Mouse (Mus musculus): ENCODE data around the gene Phf19. TPM values are rescaled to one million over a fixed set of nuclear protein-coding genes. Genes with fewer than 3 reads are reported as not detected.

Phf19 gene
- polyA plus RNA-seq, 1 experiment from 2014 or later, result 3.1 TPM

GRCm38 (mm10) chr2:34953547-34954116, 39.8 kb upstream of the Phf19 start:
- no peak overlapping the region for H3K4me3 ChIP-seq
- H3K36me3 ChIP-seq, result no peaks in the 10 kb centered on the region
- H3K27me3 ChIP-seq (replicated peaks), result no peaks in the 10 kb centered on the region; the same call in 1 of the 2 replicates
- no peaks in the 10 kb centered on the region for H3K9me3 ChIP-seq (replicated peaks)
- H3K9ac ChIP-seq, result no peak overlapping the region
- no peaks in the 10 kb centered on the region for H3K4me1 ChIP-seq
- no peak overlapping the region for H3K27ac ChIP-seq
- no peak overlapping the region for H3K4me2 ChIP-seq
- ATAC-seq, result no peak
- 42% methylated on average over 2 of the region's 2 CpGs for WGBS (ENCODE audit: insufficient replicate concordance)

DNA sequence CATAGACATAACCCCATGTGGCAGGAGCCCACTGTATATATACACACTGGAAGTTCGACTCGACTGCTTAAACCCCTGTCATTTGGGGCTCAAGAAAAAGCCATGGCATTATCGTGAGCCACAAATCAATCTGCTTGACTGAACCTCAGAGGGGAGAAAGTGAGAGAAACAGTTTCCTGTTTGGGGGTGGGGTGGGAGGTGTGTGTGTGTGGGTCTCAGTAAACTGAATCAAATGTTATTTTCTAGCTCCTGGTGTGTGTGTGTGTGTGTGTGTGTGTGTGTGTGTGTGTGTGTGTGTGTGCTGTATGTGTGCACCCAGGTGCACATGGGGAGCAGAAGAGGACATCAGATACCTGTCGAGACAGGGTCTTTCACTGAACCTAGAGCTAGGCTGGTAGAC, 39.2 kb upstream of the Phf19 start:
- no peaks in the 10 kb centered on the region; the same call in 1 of the 2 replicates for H3K27me3 ChIP-seq (replicated peaks)
- H3K4me2 ChIP-seq, result no peak overlapping the region
- no peak overlapping the region for H3K4me3 ChIP-seq
- 39% methylated on average over 4 of the region's 4 CpGs for WGBS (ENCODE audit: insufficient replicate concordance)
- H3K9me3 ChIP-seq (replicated peaks), result no peaks in the 10 kb centered on the region
- no peaks in the 10 kb centered on the region for H3K36me3 ChIP-seq
- no peaks in the 10 kb centered on the region for H3K4me1 ChIP-seq
- no peak for ATAC-seq
- H3K27ac ChIP-seq, result no peak overlapping the region
- H3K9ac ChIP-seq, result no peak overlapping the region

GRCm38 (mm10) chr2:34951469-34951868, 37.6 kb upstream of the Phf19 start:
- H3K4me2 ChIP-seq, result no peak overlapping the region
- no peaks in the 10 kb centered on the region for H3K9me3 ChIP-seq (replicated peaks)
- ATAC-seq, result no peak
- H3K36me3 ChIP-seq, result no peaks in the 10 kb centered on the region
- H3K4me1 ChIP-seq, result no peaks in the 10 kb centered on the region
- no peak overlapping the region for H3K27ac ChIP-seq
- no peak overlapping the region for H3K9ac ChIP-seq
- no peak overlapping the region for H3K4me3 ChIP-seq
- no peaks in the 10 kb centered on the region; the same call in 1 of the 2 replicates for H3K27me3 ChIP-seq (replicated peaks)

- H3K9me3 ChIP-seq (replicated peaks), result no peaks in the 10 kb centered on the region
- no peak overlapping the region for H3K27ac ChIP-seq
- no peak overlapping the region for H3K4me2 ChIP-seq
- ATAC-seq, result no peak
- WGBS (ENCODE audit: insufficient replicate concordance), result 25% methylated on average over 2 of the region's 2 CpGs
- H3K4me3 ChIP-seq, result no peak overlapping the region
- H3K27me3 ChIP-seq (replicated peaks), result no peaks in the 10 kb centered on the region
- H3K36me3 ChIP-seq, result no peaks in the 10 kb centered on the region
- no peaks in the 10 kb centered on the region for H3K4me1 ChIP-seq
- no peak overlapping the region for H3K9ac ChIP-seq
Observed at GRCm38 (mm10) chr2:34948622-34949021, 34.8 kb upstream of the Phf19 start.

DNA sequence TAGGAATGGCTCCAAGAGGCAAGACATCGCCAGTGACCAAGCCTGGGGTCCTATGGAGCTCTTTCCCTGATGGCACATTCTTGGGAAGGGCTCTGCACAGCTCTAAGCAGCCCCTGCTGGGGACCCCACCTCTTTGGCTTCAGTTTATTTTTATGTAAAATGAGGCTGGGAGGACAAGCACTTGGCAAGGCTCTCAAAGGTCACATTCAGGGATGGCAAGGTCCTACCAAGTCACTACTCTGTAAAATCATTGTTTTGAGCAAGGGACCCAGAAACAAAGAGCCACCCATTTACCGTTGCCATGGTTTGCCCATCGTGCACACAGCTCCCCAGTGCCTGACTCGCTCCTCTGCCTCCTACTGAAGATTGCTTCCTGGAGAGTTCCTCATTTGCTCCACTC, 32.2 kb upstream of the Phf19 start:
- Histone ChIP-seq H3K27ac (no peak overlapping the region), H3K4me2 (no peak overlapping the region), H3K9ac (no peak overlapping the region), H3K4me1 (no peaks in the 10 kb centered on the region), H3K4me3 (no peak overlapping the region), H3K9me3 (replicated peaks) (no peaks in the 10 kb centered on the region), H3K36me3 (no peaks in the 10 kb centered on the region), H3K27me3 (replicated peaks) (peaks cover 6% of the 10 kb centered on the region)
- WGBS (ENCODE audit: insufficient replicate concordance), result 40% methylated on average over 4 of the region's 4 CpGs
- ATAC-seq, result no peak

- H3K27me3 ChIP-seq (replicated peaks), result peaks cover 8% of the 10 kb centered on the region
- no peaks in the 10 kb centered on the region for H3K36me3 ChIP-seq
- no peak overlapping the region for H3K27ac ChIP-seq
- WGBS (ENCODE audit: insufficient replicate concordance), result 56% methylated on average over 4 of the region's 4 CpGs
- ATAC-seq, result no peak
- no peak overlapping the region for H3K4me3 ChIP-seq
- H3K4me2 ChIP-seq, result no peak overlapping the region
- H3K9me3 ChIP-seq (replicated peaks), result no peaks in the 10 kb centered on the region
- no peak overlapping the region for H3K9ac ChIP-seq
- H3K4me1 ChIP-seq, result no peaks in the 10 kb centered on the region
Observed at GRCm38 (mm10) chr2:34945580-34945979, 31.8 kb upstream of the Phf19 start.

DNA sequence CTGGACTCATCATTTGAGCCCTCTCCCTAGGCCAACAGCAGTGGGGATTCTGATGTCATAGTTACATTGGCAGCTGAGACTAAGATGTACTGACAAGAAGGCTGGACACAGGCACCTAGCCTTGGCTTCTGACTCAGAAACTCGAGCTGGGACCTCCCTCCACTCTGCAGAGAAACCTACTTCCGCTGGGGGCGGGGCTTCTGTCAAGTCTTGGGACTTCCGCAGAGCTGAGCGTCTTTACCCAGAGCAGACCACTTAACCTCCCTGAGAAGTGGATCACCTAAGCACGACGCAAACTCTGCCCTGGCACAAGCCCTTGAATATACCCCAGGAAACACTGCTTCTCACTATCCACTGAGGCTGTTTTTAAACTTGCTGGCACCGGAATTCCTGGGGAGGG, 30.9 kb upstream of the Phf19 start:
- WGBS (ENCODE audit: insufficient replicate concordance), result 5% methylated on average over 8 of the region's 8 CpGs
- no peak for ATAC-seq
- H3K27ac ChIP-seq, result no peak overlapping the region
- no peaks in the 10 kb centered on the region for H3K4me1 ChIP-seq
- H3K27me3 ChIP-seq (replicated peaks), result peaks cover 12% of the 10 kb centered on the region
- no peak overlapping the region for H3K4me3 ChIP-seq
- no peak overlapping the region for H3K9ac ChIP-seq
- no peaks in the 10 kb centered on the region for H3K9me3 ChIP-seq (replicated peaks)
- H3K4me2 ChIP-seq, result peak overlapping the region; percentile 26
- no peaks in the 10 kb centered on the region for H3K36me3 ChIP-seq

GRCm38 (mm10) chr2:34943556-34944120, 29.8 kb upstream of the Phf19 start:
- no peak overlapping the region for H3K4me3 ChIP-seq
- no peak for ATAC-seq
- WGBS (ENCODE audit: insufficient replicate concordance), result 63% methylated on average over 13 of the region's 13 CpGs
- no peak overlapping the region for H3K4me2 ChIP-seq
- no peaks in the 10 kb centered on the region for H3K36me3 ChIP-seq
- H3K27me3 ChIP-seq (replicated peaks), result peaks cover 12% of the 10 kb centered on the region
- H3K9ac ChIP-seq, result no peak overlapping the region
- no peak overlapping the region for H3K27ac ChIP-seq
- no peaks in the 10 kb centered on the region for H3K9me3 ChIP-seq (replicated peaks)
- H3K4me1 ChIP-seq, result 0 out of 2 replicates have a peak, but pooled peaks cover under 1% of the 10 kb centered on the region

DNA sequence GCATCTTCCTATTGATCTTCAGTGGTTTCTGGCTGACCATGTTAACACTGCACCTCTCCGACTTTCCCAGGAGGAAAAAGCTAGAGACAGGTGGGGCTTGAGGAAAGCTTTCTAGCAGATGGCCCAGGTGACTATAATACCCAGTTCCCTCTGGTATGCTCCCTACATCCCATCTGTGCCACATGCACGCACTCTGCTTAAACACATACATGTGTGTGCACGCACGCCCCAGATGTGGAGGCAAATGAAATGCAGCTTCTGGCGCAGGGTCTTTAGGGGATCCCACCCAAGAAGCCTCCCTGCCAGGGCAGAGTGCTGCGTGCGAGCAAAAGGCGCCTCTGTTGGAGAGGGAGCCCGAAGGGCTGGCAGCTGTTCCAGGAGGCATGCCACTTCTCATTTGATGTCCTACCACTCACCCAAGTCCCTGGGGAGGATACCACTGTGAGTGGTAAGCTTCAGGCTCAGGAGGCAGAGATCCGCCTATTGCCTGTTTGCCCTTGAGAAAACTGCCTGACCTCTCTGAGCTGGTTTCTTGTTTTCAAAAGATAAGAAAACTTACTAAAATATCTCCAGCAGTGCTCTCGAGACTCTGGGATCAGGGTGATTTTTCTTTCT, 27.3 kb upstream of the Phf19 start:
- Histone ChIP-seq H3K9ac (no peak overlapping the region), H3K27me3 (replicated peaks) (peaks cover 25% of the 10 kb centered on the region), H3K36me3 (no peaks in the 10 kb centered on the region), H3K4me2 (no peak overlapping the region), H3K4me1 (0 out of 2 replicates have a peak, but pooled peaks cover 4% of the 10 kb centered on the region), H3K9me3 (replicated peaks) (no peaks in the 10 kb centered on the region), H3K27ac (no peak overlapping the region), H3K4me3 (no peak overlapping the region)
- WGBS (ENCODE audit: insufficient replicate concordance), result 62% methylated on average over 11 of the region's 11 CpGs
- no peak for ATAC-seq

- no peak overlapping the region for H3K9ac ChIP-seq
- ATAC-seq, result no peak
- H3K9me3 ChIP-seq (replicated peaks), result no peaks in the 10 kb centered on the region
- 0 out of 2 replicates have a peak, but pooled peaks cover 4% of the 10 kb centered on the region for H3K4me1 ChIP-seq
- no peak overlapping the region for H3K4me2 ChIP-seq
- H3K27ac ChIP-seq, result no peak overlapping the region
- WGBS (ENCODE audit: insufficient replicate concordance), result 64% methylated on average over 5 of the region's 5 CpGs
- H3K4me3 ChIP-seq, result no peak overlapping the region
- no peaks in the 10 kb centered on the region for H3K36me3 ChIP-seq
- H3K27me3 ChIP-seq (replicated peaks), result peaks cover 28% of the 10 kb centered on the region
Observed at GRCm38 (mm10) chr2:34940246-34940645, 26.4 kb upstream of the Phf19 start.

GRCm38 (mm10) chr2:34938269-34939208, 24.7 kb upstream of the Phf19 start:
- H3K36me3 ChIP-seq, result no peaks in the 10 kb centered on the region
- no peak overlapping the region for H3K9ac ChIP-seq
- 27% methylated on average over 8 of the region's 8 CpGs for WGBS (ENCODE audit: insufficient replicate concordance)
- H3K9me3 ChIP-seq (replicated peaks), result no peaks in the 10 kb centered on the region
- no peak overlapping the region for H3K4me2 ChIP-seq
- H3K27me3 ChIP-seq (replicated peaks), result peaks cover 28% of the 10 kb centered on the region
- ATAC-seq, result no peak
- no peak overlapping the region for H3K4me3 ChIP-seq
- no peak overlapping the region for H3K27ac ChIP-seq
- 0 out of 2 replicates have a peak, but pooled peaks cover 4% of the 10 kb centered on the region for H3K4me1 ChIP-seq

- Histone ChIP-seq H3K27ac (no peak overlapping the region), H3K9ac (no peak overlapping the region), H3K27me3 (replicated peaks) (peaks cover 28% of the 10 kb centered on the region), H3K36me3 (no peaks in the 10 kb centered on the region), H3K4me3 (no peak overlapping the region), H3K4me1 (0 out of 2 replicates have a peak, but pooled peaks cover 4% of the 10 kb centered on the region), H3K9me3 (replicated peaks) (no peaks in the 10 kb centered on the region), H3K4me2 (no peak overlapping the region)
- no peak for ATAC-seq
- 28% methylated on average over 5 of the region's 5 CpGs for WGBS (ENCODE audit: insufficient replicate concordance)
Observed at GRCm38 (mm10) chr2:34937460-34937859, 23.6 kb upstream of the Phf19 start.
